Mouse (Mus musculus) embryonic facial prominence, embryonic 14.5 days (tissue): ENCODE measurements around the gene Gng8. TPM values are rescaled to one million over a fixed set of nuclear protein-coding genes. Genes with fewer than 3 reads are reported as not detected.

Experiments
- ATAC-seq: fragments of 200-750 bp; cut with Nextera tagmentation; 2 replicates; pipeline ENCODE4 v1.8.0; 2017; ENCODE audit warnings: low read depth, moderate number of reproducible peaks, moderate TSS enrichment
- DNase-seq: peaks from one replicate; pipeline ENCODE4 v3.0.0-alpha.2; 2015; ENCODE audit warnings: low spot score
- H3K27ac ChIP-seq: fragments of 300-500 bp; sonication (generic); replicated peaks from 2 replicates; pipeline ENCODE4 v1.5.1; 2014; ENCODE audit warnings: low read depth, mild to moderate bottlenecking, low read length, moderate library complexity
- H3K27me3 ChIP-seq: fragments of 300-500 bp; sonication (generic); replicated peaks from 2 replicates; pipeline ENCODE4 v1.6.1; 2014; ENCODE audit warnings: low read length; ENCODE audit not compliant: control insufficient read depth, insufficient read depth
- H3K36me3 ChIP-seq: fragments of 300-500 bp; sonication (generic); 2 replicates; pipeline ENCODE4 v1.6.1; 2014; ENCODE audit warnings: low read length, mixed read lengths; ENCODE audit not compliant: control insufficient read depth, insufficient read depth
- H3K4me1 ChIP-seq: fragments of 300-500 bp; sonication (generic); 2 replicates; pipeline ENCODE4 v1.6.1; 2014; ENCODE audit warnings: antibody characterized with exemption, low read length; ENCODE audit not compliant: control insufficient read depth, insufficient read depth
- H3K4me2 ChIP-seq: fragments of 300-500 bp; sonication (generic); 2 replicates; pipeline ENCODE4 v1.6.1; 2014; ENCODE audit warnings: low read depth, mild to moderate bottlenecking, low read length, moderate library complexity, mixed read lengths
- H3K4me3 ChIP-seq: fragments of 300-500 bp; sonication (generic); 2 replicates; pipeline ENCODE4 v1.5.1; 2014; ENCODE audit warnings: low read depth, mild to moderate bottlenecking, low read length
- H3K9ac ChIP-seq: fragments of 300-500 bp; sonication (generic); 2 replicates; pipeline ENCODE4 v1.6.1; 2014; ENCODE audit warnings: low read depth, mild to moderate bottlenecking, low read length, moderate library complexity, mixed read lengths
- H3K9me3 ChIP-seq: fragments of 300-500 bp; sonication (generic); 2 replicates; pipeline ENCODE4 v1.6.1; 2016; ENCODE audit warnings: low read length; ENCODE audit not compliant: control insufficient read depth
- WGBS: fragments of 180-500 bp; shearing (Covaris S2); extraction: QIAGEN DNeasy Blood & Tissue Kit; methylation state at CpG from one replicate; pipeline ENCODE4 v1.1.7; 2014; 5-methylcytosine and 5-hydroxymethylcytosine counted together
- polyA plus RNA-seq: library from polyadenylated mRNA; unstranded; fragments of >200 nt; fragmentation: Nextera tagmentation; extraction: Ambion mirVana; gene quantifications from 2 replicates; pipeline ENCODE4 v1.2.1, GENCODE M21; 2014

The Gng8 gene
- polyA plus RNA-seq, 1 experiment from 2014 or later: 29.1 TPM

DNA sequence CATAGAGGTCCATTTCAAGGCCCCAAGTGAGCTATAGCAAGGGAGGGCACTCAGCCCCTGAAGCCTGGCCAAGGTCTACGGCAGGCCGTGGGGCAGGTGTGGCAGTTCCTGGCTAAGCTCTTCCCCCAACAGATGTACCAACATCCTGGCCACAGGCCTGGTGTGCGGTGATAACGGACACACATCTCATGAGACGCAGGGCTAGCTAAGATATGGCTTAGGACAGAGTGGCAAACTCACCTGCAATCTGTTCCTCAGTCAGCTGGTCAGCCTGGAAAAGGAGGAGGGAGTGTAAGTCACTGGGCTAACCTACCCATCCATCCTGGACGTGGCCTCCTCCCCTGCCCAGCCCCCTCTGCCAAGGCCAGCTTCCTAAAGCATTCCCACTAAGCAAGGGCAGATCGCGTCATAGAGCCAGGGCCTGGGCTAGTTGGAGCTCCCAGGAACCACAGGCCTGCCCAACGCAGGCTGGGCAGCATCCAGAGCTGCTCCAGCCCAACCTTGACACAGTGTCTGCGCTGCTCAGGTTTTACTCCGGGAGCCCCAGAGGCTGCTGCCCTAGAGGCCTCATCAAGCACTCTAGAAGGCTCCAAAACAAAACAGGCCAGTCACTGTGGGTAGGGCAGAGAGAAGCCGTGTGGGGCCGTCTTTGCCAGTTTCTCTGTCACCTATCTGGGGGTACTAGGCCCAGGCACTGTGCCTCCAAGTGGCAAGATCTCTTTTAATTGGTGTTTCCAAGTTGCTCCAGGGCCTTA, 28.0 kb downstream of the Gng8 start:
- Histone ChIP-seq H3K27ac (peak overlapping the region; percentile 39), H3K9ac (peak overlapping the region; percentile 45; the same call in 1 of the 2 replicates), H3K27me3 (no peaks in the 10 kb centered on the region), H3K36me3 (peaks cover 56% of the 10 kb centered on the region), H3K4me1 (peaks cover 38% of the 10 kb centered on the region), H3K9me3 (no peaks in the 10 kb centered on the region), H3K4me2 (peak overlapping the region; percentile 17), H3K4me3 (peak overlapping the region; percentile 8; the same call in 1 of the 2 replicates)
- WGBS: 77% methylated on average over 13 of the region's 13 CpGs
- no peak for DNase-seq
- no peak for ATAC-seq

DNA sequence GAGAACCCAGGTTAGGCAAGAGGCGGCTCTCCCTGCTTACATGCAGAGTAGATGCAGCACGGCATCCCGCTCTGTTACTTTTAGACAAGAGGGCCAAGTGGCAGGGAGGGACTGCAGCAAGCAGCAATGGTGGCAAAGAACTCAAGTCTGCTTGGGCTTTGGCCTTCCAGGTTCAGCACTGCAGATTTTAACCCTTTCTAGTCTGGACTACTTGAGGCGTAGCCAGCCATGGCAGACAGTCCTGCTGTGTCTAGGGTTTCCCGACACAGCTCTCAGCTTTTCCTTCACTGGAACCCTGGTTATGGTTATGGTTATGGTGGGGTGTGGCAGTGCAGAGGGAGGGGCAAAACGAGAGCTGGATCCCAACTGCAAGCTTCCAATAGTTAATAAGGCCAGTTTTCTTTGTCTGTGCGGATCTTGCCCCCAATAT, 28.6 kb downstream of the Gng8 start:
- H3K36me3 ChIP-seq: peaks cover 50% of the 10 kb centered on the region

DNA sequence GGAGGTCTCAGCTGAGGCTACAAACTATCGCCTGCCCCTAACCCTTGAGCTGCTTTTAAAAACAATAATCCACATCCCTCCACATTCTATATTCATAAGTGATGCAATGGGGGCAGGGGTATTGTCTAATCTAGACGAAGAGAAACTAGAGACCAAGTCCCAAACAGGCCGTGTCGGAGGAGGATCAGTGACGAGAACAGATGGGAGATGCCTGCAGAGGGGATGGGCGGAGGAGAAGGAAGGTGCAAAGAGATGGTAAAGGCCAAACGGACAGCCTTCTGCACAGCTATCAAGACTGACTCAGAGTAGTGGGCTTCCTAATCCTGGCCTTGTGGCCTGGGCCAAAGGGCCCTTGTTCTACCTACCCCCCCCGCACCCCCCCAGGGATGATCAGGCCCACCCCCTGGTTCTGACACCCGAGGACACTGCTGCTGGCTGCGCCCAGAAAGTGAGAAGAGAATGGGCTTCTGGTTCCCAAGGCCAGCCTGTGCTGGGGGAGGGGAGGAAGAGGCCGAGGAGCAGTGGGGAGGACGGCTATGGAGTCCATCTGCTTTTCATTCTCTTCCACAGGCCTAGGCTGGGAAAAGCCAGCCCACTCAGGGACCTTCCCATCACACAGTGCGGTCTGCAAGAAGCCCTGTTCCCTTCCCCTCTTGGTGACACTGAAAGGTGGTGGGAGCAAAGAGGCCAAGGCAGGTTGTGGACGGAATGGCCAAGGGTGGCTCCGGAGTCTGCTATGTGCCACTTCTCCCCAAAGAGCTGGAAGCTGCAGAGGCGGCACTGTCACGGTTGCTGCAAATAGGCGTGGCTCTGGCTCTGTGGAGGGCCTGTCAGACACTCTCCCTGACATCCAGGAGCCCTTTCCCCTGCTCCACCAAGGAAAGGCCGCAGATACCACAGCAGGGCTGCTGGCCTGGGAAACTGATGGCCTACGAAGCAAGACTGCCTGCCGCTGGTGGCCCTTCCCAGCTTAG, 29.5 kb downstream of the Gng8 start:
- Histone ChIP-seq H3K4me2 (peak overlapping the region; percentile 92), H3K4me3 (peak overlapping the region; percentile 99), H3K4me1 (peaks cover 38% of the 10 kb centered on the region), H3K9me3 (no peaks in the 10 kb centered on the region), H3K27ac (peak overlapping the region; percentile 96), H3K9ac (peak overlapping the region; percentile 97), H3K27me3 (no peaks in the 10 kb centered on the region), H3K36me3 (peaks cover 40% of the 10 kb centered on the region)
- ATAC-seq: no peak
- DNase-seq: peak; percentile 72
- 29% methylated on average over 18 of the region's 21 CpGs for WGBS

More for the DNA sequence above, 28.6 kb downstream of the Gng8 start:
- Histone ChIP-seq H3K4me2 (peak overlapping the region; percentile 17), H3K27me3 (no peaks in the 10 kb centered on the region), H3K4me3 (peak overlapping the region; percentile 8; the same call in 1 of the 2 replicates), H3K9me3 (no peaks in the 10 kb centered on the region), H3K4me1 (peaks cover 38% of the 10 kb centered on the region), H3K9ac (peak overlapping the region; percentile 45; the same call in 1 of the 2 replicates), H3K27ac (peak overlapping the region; percentile 39)
- DNase-seq: no peak
- ATAC-seq: no peak
- WGBS: 68% methylated on average over 7 of the region's 7 CpGs

DNA sequence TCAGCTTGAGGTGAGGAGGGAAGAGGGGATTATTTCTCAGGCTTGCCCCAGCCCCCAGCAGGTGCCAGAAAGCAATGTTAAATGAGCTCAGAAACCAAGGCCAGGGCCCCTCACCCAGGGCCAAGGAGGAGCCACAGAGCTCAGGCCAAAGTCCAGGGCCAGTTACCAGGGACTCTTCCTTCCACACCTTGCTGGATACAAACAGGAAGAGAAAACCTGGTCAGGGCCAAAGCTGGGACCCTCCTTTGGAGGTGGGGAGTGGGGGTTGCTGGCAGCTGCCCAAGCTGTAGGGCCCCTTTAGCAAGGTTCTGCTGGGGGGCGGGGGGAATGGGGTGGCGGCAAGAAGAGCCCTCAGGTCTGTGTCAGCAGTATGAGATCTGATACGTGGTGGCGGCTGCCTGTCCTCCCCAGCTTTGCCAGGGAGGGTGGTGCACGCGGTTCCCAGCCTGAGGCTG, 30.3 kb downstream of the Gng8 start:
- Histone ChIP-seq H3K36me3 (peaks cover 32% of the 10 kb centered on the region), H3K27me3 (no peaks in the 10 kb centered on the region), H3K9ac (peak overlapping the region; percentile 97), H3K27ac (peak overlapping the region; percentile 96), H3K4me3 (peak overlapping the region; percentile 99), H3K4me2 (peak overlapping the region; percentile 92), H3K9me3 (no peaks in the 10 kb centered on the region), H3K4me1 (peaks cover 38% of the 10 kb centered on the region)
- DNase-seq (no peak), ATAC-seq (no peak)
- 16% methylated on average over 5 of the region's 6 CpGs for WGBS

DNA sequence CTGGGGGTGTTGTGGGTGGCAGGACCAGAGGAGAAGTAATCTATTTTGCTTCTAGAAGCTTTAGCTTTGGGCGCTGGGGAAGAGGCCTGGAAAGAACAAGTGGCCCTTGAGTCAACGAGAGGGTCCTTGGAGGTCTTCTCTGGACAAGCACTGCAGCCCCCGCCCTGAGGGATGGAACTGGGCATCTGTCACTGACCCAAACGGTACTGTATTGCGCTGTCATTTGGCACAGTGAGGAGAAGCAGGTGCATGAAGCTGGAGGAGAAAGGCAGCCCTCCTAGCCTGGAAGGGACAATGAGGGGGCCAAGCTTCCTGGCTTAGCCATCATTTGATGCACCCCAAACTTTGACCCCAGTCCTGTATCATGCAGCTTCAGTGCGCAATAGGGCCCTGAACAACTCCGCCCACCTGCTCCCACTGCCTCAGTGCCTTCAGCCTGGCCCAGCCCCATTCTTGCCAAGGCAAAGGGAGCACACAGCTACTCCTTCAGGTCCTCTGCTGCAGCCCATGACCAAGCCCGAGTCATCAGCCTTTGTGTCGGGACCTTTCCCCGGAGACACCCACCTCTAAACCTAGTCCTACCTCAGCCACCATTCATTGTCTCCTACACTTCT, 30.9 kb downstream of the Gng8 start:
- no peaks in the 10 kb centered on the region for H3K27me3 ChIP-seq
- 37% methylated on average over 9 of the region's 10 CpGs for WGBS
- no peaks in the 10 kb centered on the region for H3K9me3 ChIP-seq
- H3K9ac ChIP-seq: peak overlapping the region; percentile 97
- peaks cover 38% of the 10 kb centered on the region for H3K4me1 ChIP-seq
- peak overlapping the region; percentile 99 for H3K4me3 ChIP-seq
- peak overlapping the region; percentile 96 for H3K27ac ChIP-seq
- ATAC-seq: no peak
- DNase-seq: no peak
- peaks cover 27% of the 10 kb centered on the region for H3K36me3 ChIP-seq
- H3K4me2 ChIP-seq: peak overlapping the region; percentile 92

DNA sequence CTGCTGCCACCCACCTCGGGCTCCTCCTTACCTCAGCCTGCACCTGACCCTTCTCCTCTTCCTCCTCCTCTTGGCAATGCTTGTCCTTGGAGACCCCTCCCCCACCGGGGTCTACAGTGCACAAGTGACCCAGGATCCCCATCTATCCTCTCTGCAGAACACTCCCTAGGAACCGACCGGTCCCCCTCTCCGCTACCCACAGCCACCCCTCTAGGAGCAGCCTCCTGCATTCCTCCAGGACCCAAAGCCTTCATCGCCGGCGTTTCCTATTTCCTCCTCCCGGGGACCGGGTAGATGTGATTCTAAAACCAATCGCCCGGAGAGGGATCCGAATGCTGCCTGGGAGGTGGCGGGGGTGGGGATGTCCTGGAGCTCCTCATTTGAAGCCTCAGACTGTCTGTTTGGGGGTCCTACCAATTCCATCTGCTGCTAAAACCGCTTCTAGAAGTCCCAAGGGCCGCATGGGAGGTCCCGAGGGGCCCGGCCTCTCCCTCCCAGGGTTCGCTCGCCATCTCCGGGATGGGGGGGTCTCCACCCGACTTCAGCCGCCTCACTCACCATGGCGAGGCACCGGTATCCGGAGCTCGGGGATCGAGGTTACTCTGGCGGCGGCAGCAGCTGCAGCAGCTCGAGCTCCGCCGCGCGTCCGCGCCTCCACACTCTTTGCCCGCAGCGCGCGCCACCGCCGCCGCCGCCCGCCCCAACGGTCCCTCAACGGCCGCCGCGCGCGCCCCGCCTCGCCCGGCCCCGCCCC, 31.9 kb downstream of the Gng8 start:
- H3K36me3 ChIP-seq: peaks cover 17% of the 10 kb centered on the region

DNA sequence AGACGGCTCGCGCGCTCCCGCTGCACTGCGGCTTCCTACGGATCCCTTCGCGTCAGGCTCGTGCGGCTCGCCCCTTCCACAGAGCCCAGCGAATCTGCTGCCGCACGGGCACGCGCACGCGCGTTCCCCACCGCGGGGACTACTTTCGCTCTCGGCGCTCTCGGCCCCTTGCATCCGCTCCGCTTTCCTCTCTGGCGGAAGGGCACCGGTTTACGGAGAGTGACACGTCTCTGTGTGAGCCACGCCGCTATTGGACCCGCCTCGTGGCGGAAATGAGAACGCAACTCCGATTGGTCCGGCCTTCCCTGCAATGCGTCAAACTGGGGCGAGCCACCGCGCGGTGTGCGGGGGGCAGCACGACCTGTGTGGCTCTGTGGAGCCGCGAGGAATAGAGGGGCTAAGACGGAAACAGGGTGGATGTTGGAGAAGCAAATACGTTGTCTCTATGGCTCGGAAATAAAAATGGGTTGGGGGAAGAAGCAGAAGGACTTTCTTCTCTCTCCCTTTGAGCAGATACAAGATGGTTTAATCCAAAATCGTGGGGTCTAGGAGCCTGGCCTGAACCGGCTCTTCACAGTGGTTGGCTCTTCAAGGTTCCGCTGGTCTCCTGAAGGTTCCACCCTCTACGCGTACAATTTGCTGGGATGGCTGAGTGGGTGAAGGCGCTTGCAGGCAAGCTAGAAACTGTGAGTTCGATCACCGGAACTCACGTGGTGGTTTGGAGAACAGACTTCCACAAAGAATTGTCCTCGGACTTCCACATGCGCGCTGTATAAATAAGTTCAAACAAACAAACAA, 32.6 kb downstream of the Gng8 start, which contains the start of gene Calm3:
Gene Calm3 (minus strand): TSS at position 78 of the 798 bp plus-strand sequence.
- Histone ChIP-seq H3K27me3 (no peaks in the 10 kb centered on the region), H3K36me3 (peaks cover 9% of the 10 kb centered on the region; the same call in 1 of the 2 replicates), H3K9me3 (no peaks in the 10 kb centered on the region), H3K4me3 (peak within 1 kb of the TSS; percentile 99), H3K4me1 (peaks cover 35% of the 10 kb centered on the region), H3K4me2 (peak within 1 kb of the TSS; percentile 92), H3K27ac (peak within 1 kb of the TSS; percentile 96), H3K9ac (peak within 1 kb of the TSS; percentile 97)
- ATAC-seq (peak; percentile 95), DNase-seq (peak; percentile 100)
- 2% methylated on average over 44 of the region's 64 CpGs for WGBS

More for the DNA sequence above, 31.9 kb downstream of the Gng8 start:
- Histone ChIP-seq H3K4me3 (peak overlapping the region; percentile 99), H3K9me3 (no peaks in the 10 kb centered on the region), H3K9ac (peak overlapping the region; percentile 97), H3K27me3 (no peaks in the 10 kb centered on the region), H3K4me1 (peaks cover 38% of the 10 kb centered on the region), H3K27ac (peak overlapping the region; percentile 96), H3K4me2 (peak overlapping the region; percentile 92)
- WGBS: under 1% methylated on average over 28 of the region's 57 CpGs
- DNase-seq (no peak), ATAC-seq (no peak)
